Mouse (Mus musculus) bone marrow, adult 2 months (tissue): ENCODE measurements at regions not wholly inside any gene's neighbourhood (a gene's known extent, or its start where the extent isn't known, plus 50 kb on each side); places are given as distances from the start of the nearest gene placed in this dataset.

Experiments
- CTCF ChIP-seq: fragments of 200-500 bp; IDR thresholded peaks from 2 replicates; pipeline ENCODE4 v1.5.1; 2011; ENCODE audit warnings: low read length, control low read depth; ENCODE audit not compliant: control insufficient read depth, insufficient read depth
- POLR2A ChIP-seq: fragments of 200-500 bp; IDR thresholded peaks from 2 replicates; pipeline ENCODE4 v1.6.1; 2011; ENCODE audit warnings: low read depth, mild to moderate bottlenecking, control low read depth, low read length, borderline replicate concordance; ENCODE audit not compliant: control insufficient read depth

- TF ChIP-seq POLR2A (no peak), CTCF (no peak)
Observed at GRCm38 (mm10) chr11:71407043-71407442, 176.5 kb upstream of the Nlrp1b start.
